Mouse (Mus musculus) brain, embryonic 14.5 days (tissue): Measurements from ENCODE around the gene Pdia3.

Source experiments
- CTCF ChIP-seq: fragments of 200-500 bp; IDR thresholded peaks from 2 replicates; pipeline ENCODE4 v1.5.1; 2012; ENCODE audit warnings: inconsistent platforms, mild to moderate bottlenecking, moderate library complexity, borderline replicate concordance; ENCODE audit not compliant: insufficient read depth, insufficient read length; ENCODE audit errors: extremely low read depth
- POLR2A ChIP-seq: fragments of 200-500 bp; IDR thresholded peaks from 2 replicates; pipeline ENCODE4 v1.6.1; 2012; ENCODE audit warnings: mild to moderate bottlenecking, inconsistent platforms, borderline replicate concordance; ENCODE audit not compliant: poor library complexity, insufficient read depth, insufficient read length, severe bottlenecking; ENCODE audit errors: extremely low read depth

- no peak for TF ChIP-seq CTCF
- TF ChIP-seq POLR2A, result no peak
These were observed 2.0 kb downstream of the Pdia3 start for GRCm38 (mm10) chr2:121415591-121415990.
